Mouse (Mus musculus): ENCODE measurements at regions not wholly inside any gene's neighbourhood (a gene's known extent, or its start where the extent isn't known, plus 50 kb on each side); places are given as distances from the start of the nearest gene placed in this dataset.

GRCm38 (mm10) chr2:136449265-136449664 is 52.4 kb upstream of the Ankef1 start:
- DNase-seq, result peak; percentile 6

Measured in heart, postnatal 4 days (tissue).